ENCODE assay signal across 10 mouse cellular contexts in genomic region chr2:120084593-120085361, GRCm38 (mm10). TPM values are rescaled to one million over a fixed set of nuclear protein-coding genes. Genes with fewer than 3 reads are reported as not detected.
DNase-seq lines count a peak whose midpoint lies in the region; ATAC-seq and TF ChIP-seq lines count a peak whose summit lies in the region.
"Had no signal": no experiment of that assay in that cellular context is flagged by ENCODE, and none has a peak within 500 bp of the region (broad histone marks: within the 10 kb centered on the region; RNA-seq: fewer than 3 reads in every experiment).

No protein-coding gene starts in this region.

- peak; percentile 52; the same call in 1 of the 2 replicates for ATAC-seq in limb, embryonic 13.5 days (ENCODE audit: low FRiP score, low read depth)
- no peak; the same call in 1 of the 2 replicates for ATAC-seq in heart, embryonic 14.5 days (ENCODE audit: insufficient number of reproducible peaks, insufficient read depth, low FRiP score, low read depth)
- ATAC-seq in lung, embryonic 14.5 days (ENCODE audit: insufficient read depth), result peak; percentile 78

- DNase-seq in limb, embryonic 10.5 days (ENCODE audit: low spot score), result no peak
- peak; percentile 64 for DNase-seq in ZHBTc4 (ENCODE audit: low read depth, low spot score)
- DNase-seq in lung, embryonic 14.5 days, result peak; percentile 67
- DNase-seq in urinary bladder, postnatal 36 days (ENCODE audit: low spot score in 2 of 2), result peak; percentile 50 to 57
- DNase-seq in layer of hippocampus, adult 9-10 months (ENCODE audit: low spot score), result no peak
- DNase-seq in neural tube, embryonic 10.5 days (ENCODE audit: extremely low spot score, low spot score), result no peak

- no peaks in the 10 kb centered on the region for H3K27me3 ChIP-seq in limb, embryonic 13.5 days
- H3K27me3 ChIP-seq in limb, embryonic 10.5 days (ENCODE audit: low read depth, poor library complexity, severe bottlenecking), result no peaks in the 10 kb centered on the region
- no peaks in the 10 kb centered on the region for H3K27me3 ChIP-seq in heart, embryonic 14.5 days (ENCODE audit: control insufficient read depth, insufficient read depth, low read length)
- H3K27me3 ChIP-seq in lung, embryonic 14.5 days (ENCODE audit: insufficient read depth, low read length), result no peaks in the 10 kb centered on the region
- H3K27me3 ChIP-seq: embryonic facial prominence, embryonic 12.5 days had no signal

- H3K9ac ChIP-seq in limb, embryonic 13.5 days, result no peak overlapping the region
- H3K9ac ChIP-seq in heart, embryonic 14.5 days (ENCODE audit: low read length), result peak overlapping the region; percentile 38; the same call in 1 of the 2 replicates
- H3K9ac ChIP-seq in lung, embryonic 14.5 days, result no peak overlapping the region
- H3K9ac ChIP-seq: embryonic facial prominence, embryonic 12.5 days had no signal

- no peaks in the 10 kb centered on the region for H3K4me1 ChIP-seq in limb, embryonic 13.5 days
- H3K4me1 ChIP-seq in limb, embryonic 10.5 days, result no peaks in the 10 kb centered on the region
- H3K4me1 ChIP-seq in heart, embryonic 14.5 days (ENCODE audit: control insufficient read depth in 2 of 2, insufficient read depth in 2 of 2, low read length in 2 of 2), result peaks cover 5 to 6% of the 10 kb centered on the region in 2 experiments; a peak in 3 of 4 replicates
- no peaks in the 10 kb centered on the region for H3K4me1 ChIP-seq in lung, embryonic 14.5 days (ENCODE audit: insufficient read depth)
- H3K4me1 ChIP-seq: embryonic facial prominence, embryonic 12.5 days had no signal

- no peak overlapping the region for H3K27ac ChIP-seq in limb, embryonic 13.5 days
- no peak overlapping the region for H3K27ac ChIP-seq in limb, embryonic 10.5 days
- H3K27ac ChIP-seq in heart, embryonic 14.5 days (replicated peaks in 1 of 2; ENCODE audit: control insufficient read depth in 1 of 2, insufficient read depth in 1 of 2, low read depth in 2 of 2, low read length in 2 of 2), result no peak overlapping the region
- no peak overlapping the region for H3K27ac ChIP-seq in lung, embryonic 14.5 days (ENCODE audit: low read depth)
- H3K27ac ChIP-seq: embryonic facial prominence, embryonic 12.5 days; macrophage had no signal

- H3K9me3 ChIP-seq in limb, embryonic 13.5 days, result no peaks in the 10 kb centered on the region
- no peaks in the 10 kb centered on the region for H3K9me3 ChIP-seq in limb, embryonic 10.5 days (replicated peaks)
- no peaks in the 10 kb centered on the region for H3K9me3 ChIP-seq in heart, embryonic 14.5 days (ENCODE audit: control insufficient read depth, low read length)
- no peaks in the 10 kb centered on the region for H3K9me3 ChIP-seq in lung, embryonic 14.5 days (ENCODE audit: low read depth, low read length)
- H3K9me3 ChIP-seq: embryonic facial prominence, embryonic 12.5 days had no signal

- WGBS in limb, embryonic 13.5 days, result 74% methylated on average over 14 of the region's 14 CpGs
- WGBS in limb, embryonic 10.5 days, result 81% methylated on average over 14 of the region's 14 CpGs
- WGBS in heart, embryonic 14.5 days, result 48% methylated on average over 14 of the region's 14 CpGs
- 53% methylated on average over 14 of the region's 14 CpGs for whole genome bisulfite sequencing in lung, embryonic 14.5 days

- TF ChIP-seq CTCF in lung, embryonic 14.5 days (IDR thresholded peaks at IDR 0.05; ENCODE audit: low read depth), result peak; percentile 77

- no peak overlapping the region for H3K4me2 ChIP-seq in limb, embryonic 13.5 days (replicated peaks)
- no peak overlapping the region for H3K4me2 ChIP-seq in heart, embryonic 14.5 days (ENCODE audit: low read length)
- no peak overlapping the region for H3K4me2 ChIP-seq in lung, embryonic 14.5 days
- H3K4me2 ChIP-seq: embryonic facial prominence, embryonic 12.5 days had no signal

- H3K36me3 ChIP-seq in limb, embryonic 13.5 days, result no peaks in the 10 kb centered on the region
- H3K36me3 ChIP-seq in limb, embryonic 10.5 days, result no peaks in the 10 kb centered on the region
- H3K36me3 ChIP-seq in heart, embryonic 14.5 days (ENCODE audit: control insufficient read depth, insufficient read depth, low read length), result peaks cover 21% of the 10 kb centered on the region
- no peaks in the 10 kb centered on the region for H3K36me3 ChIP-seq in lung, embryonic 14.5 days (ENCODE audit: insufficient read depth)
- H3K36me3 ChIP-seq: embryonic facial prominence, embryonic 12.5 days had no signal

- H3K4me3 ChIP-seq in limb, embryonic 13.5 days, result no peak overlapping the region
- H3K4me3 ChIP-seq in limb, embryonic 10.5 days, result no peak overlapping the region
- H3K4me3 ChIP-seq in heart, embryonic 14.5 days (ENCODE audit: control insufficient read depth in 1 of 2, insufficient read depth in 1 of 2, low read depth in 1 of 2, low read length in 2 of 2), result no peak overlapping the region
- no peak overlapping the region for H3K4me3 ChIP-seq in lung, embryonic 14.5 days (ENCODE audit: low read depth, low read length)
- H3K4me3 ChIP-seq: embryonic facial prominence, embryonic 12.5 days had no signal

RNA-seq across cellular contexts. Expression of gene Pla2g4b, which starts 51.6 kb away (rescaled TPM):
- 2.4 and 3.2 TPM in 2 replicates for polyA plus RNA-seq in limb, embryonic 13.5 days (2015; fragmentation: Nextera tagmentation; extraction: Ambion mirVana)
- polyA plus RNA-seq in limb, embryonic 10.5 days (2016; fragmentation: Nextera tagmentation; extraction: Ambion mirVana), result 1.4 and 3.9 TPM in 2 replicates
- 0.84 and 0.86 TPM in 2 replicates for polyA plus RNA-seq in heart, embryonic 14.5 days (2014; fragmentation: Nextera tagmentation; extraction: Ambion mirVana)
- 1.2 and 1.5 TPM in 2 replicates for polyA plus RNA-seq in lung, embryonic 14.5 days (2014; fragmentation: Nextera tagmentation; extraction: Ambion mirVana)

RNA-seq across cellular contexts. Expression of gene Gm28042, which starts 57.5 kb away (rescaled TPM):
- 3.4 and 4.3 TPM in 2 replicates for polyA plus RNA-seq in limb, embryonic 13.5 days (2015; fragmentation: Nextera tagmentation; extraction: Ambion mirVana)
- polyA plus RNA-seq in limb, embryonic 10.5 days (2016; fragmentation: Nextera tagmentation; extraction: Ambion mirVana), result 3.6 and 4.3 TPM in 2 replicates
- polyA plus RNA-seq in heart, embryonic 14.5 days (2014; fragmentation: Nextera tagmentation; extraction: Ambion mirVana), result 1.9 and 3.6 TPM in 2 replicates
- polyA plus RNA-seq in lung, embryonic 14.5 days (2014; fragmentation: Nextera tagmentation; extraction: Ambion mirVana), result 2.2 and 3.3 TPM in 2 replicates
- polyA plus RNA-seq: macrophage had no signal

RNA-seq across cellular contexts. Expression of gene Jmjd7, which starts 57.5 kb away (rescaled TPM):
- polyA plus RNA-seq in limb, embryonic 13.5 days (2015; fragmentation: Nextera tagmentation; extraction: Ambion mirVana), result 23.1 and 24.2 TPM in 2 replicates
- polyA plus RNA-seq in limb, embryonic 10.5 days (2016; fragmentation: Nextera tagmentation; extraction: Ambion mirVana), result 19.8 and 25.1 TPM in 2 replicates
- polyA plus RNA-seq in heart, embryonic 14.5 days (2014; fragmentation: Nextera tagmentation; extraction: Ambion mirVana), result 18.1 and 20.7 TPM in 2 replicates
- 19.9 and 21.8 TPM in 2 replicates for polyA plus RNA-seq in lung, embryonic 14.5 days (2014; fragmentation: Nextera tagmentation; extraction: Ambion mirVana)

Comparison
In these comparisons a context has a peak if more than half of its experiments do, and no peak if none do; other contexts are left out.
1. DNase-seq: peak in ZHBTc4 (single experiment), lung, embryonic 14.5 days (single experiment) and urinary bladder, postnatal 36 days (2 of 2); none in limb, embryonic 10.5 days (single experiment), layer of hippocampus, adult 9-10 months (single experiment) and neural tube, embryonic 10.5 days (single experiment).